Mouse (Mus musculus) adrenal gland (tissue): ENCODE data around the gene Rgs6.

ENCODE experiments used
- intact Hi-C: fragments of 180-260 bp; cut with DNase I; formaldehyde crosslinking; loops from one replicate; pipeline ENCODE4 v1.15.1; 2025

The Rgs6 gene

GRCm38 (mm10) chr12:82970521-82971105 is 382.5 kb downstream of the Rgs6 start:
- intact Hi-C loops: no loop called here

- intact Hi-C loops: no loop called here
Observed at GRCm38 (mm10) chr12:82971176-82971575, 383.1 kb downstream of the Rgs6 start.

GRCm38 (mm10) chr12:82972661-82973060 is 384.6 kb downstream of the Rgs6 start:
- intact Hi-C loops: no loop called here

GRCm38 (mm10) chr12:82973771-82974170 is 385.7 kb downstream of the Rgs6 start:
- intact Hi-C loops: no loop called here

DNA sequence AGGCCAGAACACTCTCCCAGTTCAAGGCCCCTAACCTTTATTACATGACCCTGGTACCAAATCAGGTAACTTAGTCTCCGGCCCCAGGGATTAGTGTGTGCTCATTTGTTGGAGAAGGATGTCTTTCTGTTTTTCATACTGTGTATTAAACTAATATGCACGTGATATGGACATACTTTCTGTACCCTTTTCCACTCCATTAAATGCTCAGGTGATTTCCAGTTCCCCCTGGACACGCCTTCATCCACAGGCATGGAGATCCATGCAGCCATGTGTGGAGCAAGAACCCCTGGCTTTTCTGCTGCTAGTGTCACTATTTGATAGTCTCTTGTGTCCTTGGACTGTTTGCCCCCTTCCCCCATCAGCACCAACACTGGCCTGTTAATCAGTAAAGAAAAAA is 390.2 kb downstream of the Rgs6 start:
- intact Hi-C loops: no loop called here

- intact Hi-C loops: no loop called here
Observed at GRCm38 (mm10) chr12:82982716-82983115, 394.6 kb downstream of the Rgs6 start.

DNA sequence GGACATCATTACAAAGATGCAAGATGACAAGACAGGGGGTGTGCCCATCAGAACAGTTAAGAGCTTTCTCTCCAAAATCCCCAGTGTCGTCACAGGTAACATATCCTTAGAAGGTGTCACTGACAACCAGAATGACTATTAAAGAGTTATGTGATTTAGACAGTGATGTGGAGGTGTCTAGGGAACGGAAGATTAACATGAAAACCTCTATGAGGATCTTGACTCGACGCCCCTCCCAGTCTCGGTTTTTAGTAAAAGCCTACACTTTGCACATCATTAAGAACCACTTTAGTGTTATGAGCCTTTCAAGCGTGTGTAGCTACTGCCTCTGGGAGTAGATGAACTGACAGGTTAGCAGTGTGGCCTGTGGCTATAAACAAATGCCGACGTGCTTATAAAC is 397.2 kb downstream of the Rgs6 start:
- intact Hi-C loops: no loop called here

DNA sequence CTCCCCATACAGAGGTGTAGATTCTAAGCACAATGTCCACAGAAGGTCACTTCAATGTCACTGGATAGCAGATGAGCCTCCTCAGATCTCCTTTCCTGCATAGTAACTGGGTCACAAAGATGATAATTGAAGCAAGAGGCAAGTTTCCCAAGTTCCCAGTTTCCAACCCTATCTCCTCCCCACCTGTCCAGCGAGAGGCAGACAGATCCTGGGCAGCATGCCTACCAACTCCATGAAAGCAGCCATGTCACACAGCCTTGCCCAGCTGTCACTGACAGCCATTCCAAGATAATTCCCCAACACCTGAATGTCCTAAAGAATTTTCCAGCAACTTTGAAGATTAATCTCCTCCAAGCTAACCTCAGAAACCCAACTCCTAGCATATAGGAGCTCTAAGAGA is 399.6 kb downstream of the Rgs6 start:
- intact Hi-C loops: no loop called here

- intact Hi-C loops: no loop called here
Observed at GRCm38 (mm10) chr12:82993905-82994304, 405.8 kb downstream of the Rgs6 start.

GRCm38 (mm10) chr12:82996775-82997174 is 408.7 kb downstream of the Rgs6 start:
- intact Hi-C loops: no loop called here

- intact Hi-C loops: no loop called here
Observed at GRCm38 (mm10) chr12:82998682-82999332, 410.7 kb downstream of the Rgs6 start.

DNA sequence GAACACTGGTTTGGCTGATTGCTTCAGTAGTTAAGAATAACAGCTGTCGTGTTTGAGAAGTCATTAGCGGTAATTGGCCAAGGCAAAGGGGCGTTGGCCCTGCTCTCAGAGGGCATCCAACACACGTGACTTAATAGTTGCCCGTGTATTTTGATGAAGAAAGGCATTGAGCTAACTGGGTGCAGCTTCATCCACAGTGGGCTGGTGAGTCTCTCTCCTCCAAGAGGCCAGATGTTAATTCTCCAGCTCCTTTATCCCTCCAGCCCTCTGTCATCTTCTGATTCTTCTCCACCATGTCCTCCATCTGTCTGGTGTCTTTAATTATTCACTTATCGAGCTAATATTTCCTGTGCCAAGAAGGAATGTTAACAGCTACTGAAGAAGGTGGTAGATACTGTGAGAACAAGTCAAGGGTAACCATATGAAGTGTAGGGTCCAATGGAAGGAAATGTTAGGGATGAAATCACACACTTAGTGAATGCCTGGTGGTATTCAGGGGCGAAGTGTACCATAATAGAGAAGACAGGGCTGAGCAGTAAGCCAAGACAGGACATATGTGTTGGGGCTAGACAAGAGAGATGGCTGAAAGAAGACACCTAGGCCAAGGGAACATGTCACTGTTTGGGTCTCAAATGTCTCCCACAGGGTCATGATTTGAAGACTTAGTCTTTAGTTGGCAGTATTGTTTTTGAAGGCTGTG is 411.4 kb downstream of the Rgs6 start:
- intact Hi-C loops: no loop called here

GRCm38 (mm10) chr12:83000033-83000570 is 412.0 kb downstream of the Rgs6 start:
- intact Hi-C loops: no loop called here

- intact Hi-C loops: no loop called here
Observed at GRCm38 (mm10) chr12:83000957-83001356, 412.9 kb downstream of the Rgs6 start.

GRCm38 (mm10) chr12:83004014-83004682 is 416.1 kb downstream of the Rgs6 start:
- intact Hi-C loops: no loop called here

GRCm38 (mm10) chr12:83011056-83011565 is 423.0 kb downstream of the Rgs6 start:
- intact Hi-C loops: loop anchor here (10.0 kb wide), 1 partner anchor 66 kb away; no protein-coding TSS in a partner anchor

DNA sequence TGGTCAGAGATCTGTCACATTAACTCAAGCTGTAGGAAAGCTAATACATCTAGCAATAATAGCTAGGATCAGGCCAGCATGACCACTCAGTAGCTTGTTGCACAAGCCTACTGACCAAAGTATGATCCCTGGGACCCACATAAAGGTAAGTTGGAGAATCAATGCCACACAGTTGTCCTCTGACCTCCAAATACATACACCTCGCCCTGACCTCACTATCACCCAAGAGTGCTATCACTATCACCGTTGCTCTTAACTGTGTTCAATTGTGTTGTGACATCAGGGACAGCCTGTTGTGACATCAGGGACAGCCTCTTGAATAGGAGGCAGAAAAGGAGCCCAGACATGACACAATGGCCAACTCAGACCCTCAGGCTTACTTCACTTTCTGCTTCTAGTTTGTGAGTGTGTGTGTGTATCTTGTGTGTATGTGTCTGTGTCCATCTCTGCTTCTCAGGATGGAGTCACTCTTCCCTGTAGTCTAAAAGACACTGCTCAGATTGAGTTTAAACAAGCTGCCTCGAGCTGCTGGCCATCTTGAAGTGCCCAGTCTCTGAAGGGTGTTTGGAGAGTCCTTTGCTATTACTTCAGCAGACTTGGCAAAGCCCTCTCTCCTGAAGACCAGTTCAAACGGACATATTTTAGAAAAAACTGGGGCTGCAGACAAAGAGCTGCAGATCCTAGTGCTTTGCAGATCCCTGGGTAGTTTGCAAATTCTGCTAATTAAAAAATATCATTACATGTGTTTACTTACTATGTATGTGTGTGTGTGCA is 426.0 kb downstream of the Rgs6 start:
- intact Hi-C loops: loop anchor here (10.0 kb wide), 1 partner anchor 69 kb away; no protein-coding TSS in a partner anchor

GRCm38 (mm10) chr12:83014848-83015247 is 426.8 kb downstream of the Rgs6 start:
- intact Hi-C loops: loop anchor here (5.0 to 10.0 kb wide), 3 partner anchors 70 to 518 kb away; no protein-coding TSS in a partner anchor

DNA sequence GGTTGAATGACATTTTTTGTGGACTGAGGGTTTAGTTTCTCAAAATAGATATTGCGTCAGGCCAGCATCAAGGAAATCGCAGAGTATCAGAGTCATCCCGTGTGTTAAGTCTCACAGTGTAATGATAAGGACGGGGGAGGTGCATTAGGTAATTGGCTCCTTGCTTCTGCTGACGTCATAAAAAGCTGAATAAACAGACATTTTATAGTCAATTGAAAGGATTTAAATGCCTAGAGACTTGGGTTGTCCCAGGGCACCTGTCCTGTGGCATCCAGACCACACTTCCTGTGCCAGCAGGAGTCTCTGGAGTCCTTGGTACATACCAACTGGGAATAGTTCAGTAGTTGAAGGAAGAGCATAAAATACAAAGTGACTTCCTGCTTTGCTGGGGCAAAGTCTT is 427.3 kb downstream of the Rgs6 start:
- intact Hi-C loops: loop anchor here (5.0 to 10.0 kb wide), 3 partner anchors 71 to 518 kb away; no protein-coding TSS in a partner anchor

DNA sequence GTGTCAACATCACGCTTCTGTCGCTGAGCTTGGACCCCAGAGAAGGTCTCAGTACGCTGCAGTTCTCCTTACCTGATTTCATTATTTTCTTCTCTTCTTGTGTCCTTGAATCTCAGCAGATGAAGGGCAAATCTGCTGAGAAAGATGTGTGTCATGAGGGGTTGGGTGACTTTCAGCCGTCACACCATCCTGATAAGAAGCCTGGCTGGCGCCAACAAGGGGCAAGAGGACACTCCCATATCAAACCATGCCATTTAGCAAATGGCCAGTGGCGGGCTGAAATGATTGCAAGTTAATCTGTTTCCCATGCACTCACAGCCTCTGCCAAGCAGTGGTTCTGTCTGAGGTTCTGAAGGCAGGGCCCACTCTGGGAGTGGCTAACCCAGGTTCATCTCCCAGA is 428.4 kb downstream of the Rgs6 start:
- intact Hi-C loops: loop anchor here (5.0 to 10.0 kb wide), 3 partner anchors 72 to 519 kb away; no protein-coding TSS in a partner anchor
